Mouse (Mus musculus): Measurements from ENCODE around the gene Dpep3. TPM values are rescaled to one million over a fixed set of nuclear protein-coding genes. Genes with fewer than 3 reads are reported as not detected.
"Not testable (repeated sequence)": the region's sequence is repeated elsewhere in the genome, so short reads cannot be mapped to it uniquely, and the experiment has no call there.

Dpep3 gene
- polyA plus RNA-seq, 1 experiment, result not detected

- TF ChIP-seq POLR2A (IDR thresholded peaks at IDR 0.05; ENCODE audit: extremely low read depth, insufficient read depth, low read length) (no peak), CTCF (IDR thresholded peaks at IDR 0.05; ENCODE audit: extremely low read depth, insufficient read depth, low read length) (no peak)
- Histone ChIP-seq H3K4me3 (ENCODE audit: insufficient read depth, low read length) (no peak overlapping the region), H3K27ac (ENCODE audit: insufficient read depth, low read length) (no peak overlapping the region), H3K4me1 (ENCODE audit: control insufficient read depth, insufficient read depth, low read length) (no peaks in the 10 kb centered on the region)
These were observed 9.3 kb upstream of the Dpep3 start for GRCm38 (mm10) chr8:105988546-105988945.

- H3K27ac ChIP-seq (ENCODE audit: insufficient read depth, low read length); H3K4me1 ChIP-seq (ENCODE audit: control insufficient read depth, insufficient read depth, low read length); H3K4me3 ChIP-seq (ENCODE audit: insufficient read depth, low read length): not testable (repeated sequence)
These were observed 4.2 kb upstream of the Dpep3 start for GRCm38 (mm10) chr8:105983406-105983805.

GRCm38 (mm10) chr8:105981146-105981545, 1.9 kb upstream of the Dpep3 start:
- no peak overlapping the region for H3K27ac ChIP-seq (ENCODE audit: insufficient read depth, low read length)
- H3K4me3 ChIP-seq (ENCODE audit: insufficient read depth, low read length), result no peak overlapping the region
- no peaks in the 10 kb centered on the region for H3K4me1 ChIP-seq (ENCODE audit: control insufficient read depth, insufficient read depth, low read length)
- TF ChIP-seq CTCF (IDR thresholded peaks at IDR 0.05; ENCODE audit: extremely low read depth, insufficient read depth, low read length) (no peak), POLR2A (IDR thresholded peaks at IDR 0.05; ENCODE audit: extremely low read depth, insufficient read depth, low read length) (no peak)

- TF ChIP-seq CTCF (IDR thresholded peaks at IDR 0.05; ENCODE audit: extremely low read depth, insufficient read depth, low read length) (no peak), POLR2A (IDR thresholded peaks at IDR 0.05; ENCODE audit: extremely low read depth, insufficient read depth, low read length) (no peak)
These were observed 3.9 kb downstream of the Dpep3 start for GRCm38 (mm10) chr8:105975363-105975762.

GRCm38 (mm10) chr8:105971019-105971720, 8.1 kb downstream of the Dpep3 start:
- H3K4me3 ChIP-seq (ENCODE audit: insufficient read depth, low read length), result no peak overlapping the region
- no peak for TF ChIP-seq POLR2A (IDR thresholded peaks at IDR 0.05; ENCODE audit: extremely low read depth, insufficient read depth, low read length)
- no peak for TF ChIP-seq CTCF (IDR thresholded peaks at IDR 0.05; ENCODE audit: extremely low read depth, insufficient read depth, low read length)

More at GRCm38 (mm10) chr8:105975363-105975762, 3.9 kb downstream of the Dpep3 start:
- H3K4me3 ChIP-seq (ENCODE audit: insufficient read depth, low read length), result no peak overlapping the region
- H3K4me1 ChIP-seq (ENCODE audit: control insufficient read depth, insufficient read depth, low read length), result no peaks in the 10 kb centered on the region
- no peak overlapping the region for H3K27ac ChIP-seq (ENCODE audit: insufficient read depth, low read length)

GRCm38 (mm10) chr8:105969367-105969766, 9.9 kb downstream of the Dpep3 start:
- H3K4me3 ChIP-seq (ENCODE audit: insufficient read depth, low read length), result no peak overlapping the region
- TF ChIP-seq POLR2A (IDR thresholded peaks at IDR 0.05; ENCODE audit: extremely low read depth, insufficient read depth, low read length), result no peak
- TF ChIP-seq CTCF (IDR thresholded peaks at IDR 0.05; ENCODE audit: extremely low read depth, insufficient read depth, low read length), result no peak
- H3K27ac ChIP-seq (ENCODE audit: insufficient read depth, low read length), result no peak overlapping the region
- H3K4me1 ChIP-seq (ENCODE audit: control insufficient read depth, insufficient read depth, low read length), result no peaks in the 10 kb centered on the region; the same call in 1 of the 2 replicates

More at GRCm38 (mm10) chr8:105971019-105971720, 8.1 kb downstream of the Dpep3 start:
- H3K4me1 ChIP-seq (ENCODE audit: control insufficient read depth, insufficient read depth, low read length), result no peaks in the 10 kb centered on the region
- H3K27ac ChIP-seq (ENCODE audit: insufficient read depth, low read length), result no peak overlapping the region

- H3K4me3 ChIP-seq (ENCODE audit: insufficient read depth, low read length), result no peak overlapping the region; the same call in 1 of the 2 replicates
- no peak overlapping the region for H3K27ac ChIP-seq (ENCODE audit: insufficient read depth, low read length)
- no peaks in the 10 kb centered on the region; the same call in 1 of the 2 replicates for H3K4me1 ChIP-seq (ENCODE audit: control insufficient read depth, insufficient read depth, low read length)
- TF ChIP-seq POLR2A (IDR thresholded peaks at IDR 0.05; ENCODE audit: extremely low read depth, insufficient read depth, low read length), result no peak
- TF ChIP-seq CTCF (IDR thresholded peaks at IDR 0.05; ENCODE audit: extremely low read depth, insufficient read depth, low read length), result no peak
These were observed 12.4 kb downstream of the Dpep3 start for GRCm38 (mm10) chr8:105966692-105967311.

GRCm38 (mm10) chr8:105965905-105966341, 13.3 kb downstream of the Dpep3 start, which contains the start of gene Slc12a4:
TSS of gene Slc12a4 (minus strand) at chr8:105966097.
- Histone ChIP-seq H3K4me1 (ENCODE audit: control insufficient read depth, insufficient read depth, low read length) (no peaks in the 10 kb centered on the region; the same call in 1 of the 2 replicates), H3K27ac (ENCODE audit: insufficient read depth, low read length) (0 out of 2 replicates have a peak within 1 kb of the TSS, but pooled peaks have one; percentile 2), H3K4me3 (ENCODE audit: insufficient read depth, low read length) (peak within 1 kb of the TSS; percentile 57)
- no peak for TF ChIP-seq POLR2A (IDR thresholded peaks at IDR 0.05; ENCODE audit: extremely low read depth, insufficient read depth, low read length)

GRCm38 (mm10) chr8:105965266-105965904, 13.8 kb downstream of the Dpep3 start:
- H3K4me3 ChIP-seq (ENCODE audit: insufficient read depth, low read length), result peak overlapping the region; percentile 57
- H3K27ac ChIP-seq (ENCODE audit: insufficient read depth, low read length), result 0 out of 2 replicates have a peak overlapping the region, but pooled peaks have one; percentile 2
- H3K4me1 ChIP-seq (ENCODE audit: control insufficient read depth, insufficient read depth, low read length), result no peaks in the 10 kb centered on the region; the same call in 1 of the 2 replicates
- TF ChIP-seq POLR2A (IDR thresholded peaks at IDR 0.05; ENCODE audit: extremely low read depth, insufficient read depth, low read length) (no peak), CTCF (IDR thresholded peaks at IDR 0.05; ENCODE audit: extremely low read depth, insufficient read depth, low read length) (no peak)
